Mouse (Mus musculus) stomach, embryonic 16.5 days (tissue): ENCODE results near the gene 1110032A03Rik. TPM values are rescaled to one million over a fixed set of nuclear protein-coding genes. Genes with fewer than 3 reads are reported as not detected.

ENCODE experiments used
- ATAC-seq: fragments of 200-750 bp; cut with Nextera tagmentation; 2 replicates; pipeline ENCODE4 v1.8.0; 2017; ENCODE audit warnings: moderate number of reproducible peaks, moderate TSS enrichment; ENCODE audit not compliant: insufficient read depth, low FRiP score
- H3K27ac ChIP-seq: fragments of 300-500 bp; sonication (generic); 2 replicates; pipeline ENCODE4 v1.5.1; 2014; ENCODE audit warnings: low read length
- H3K27me3 ChIP-seq: fragments of 300-500 bp; sonication (generic); 2 replicates; pipeline ENCODE4 v1.6.1; 2014; ENCODE audit warnings: low read length, control low read depth, mixed read lengths; ENCODE audit not compliant: control insufficient read depth, insufficient read depth
- H3K36me3 ChIP-seq: fragments of 300-500 bp; sonication (generic); 2 replicates; pipeline ENCODE4 v1.6.1; 2014; ENCODE audit warnings: low read length; ENCODE audit not compliant: control insufficient read depth, insufficient read depth
- H3K4me1 ChIP-seq: fragments of 300-500 bp; sonication (generic); 2 replicates; pipeline ENCODE4 v1.6.1; 2014; ENCODE audit warnings: low read length, control low read depth, mixed read lengths; ENCODE audit not compliant: control insufficient read depth, insufficient read depth
- H3K4me2 ChIP-seq: fragments of 300-500 bp; sonication (generic); 2 replicates; pipeline ENCODE4 v1.6.1; 2014; ENCODE audit warnings: low read depth, low read length, mixed read lengths
- H3K4me3 ChIP-seq: fragments of 300-500 bp; sonication (generic); replicated peaks from 2 replicates; pipeline ENCODE4 v1.5.1; 2014; ENCODE audit warnings: mild to moderate bottlenecking, low read length
- H3K9ac ChIP-seq: fragments of 300-500 bp; sonication (generic); 2 replicates; pipeline ENCODE4 v1.6.1; 2014; ENCODE audit warnings: low read length
- H3K9me3 ChIP-seq: fragments of 300-500 bp; sonication (generic); replicated peaks from 2 replicates; pipeline ENCODE4 v1.6.1; 2016; ENCODE audit warnings: low read length, control low read depth; ENCODE audit not compliant: control insufficient read depth
- WGBS: fragments of 180-500 bp; shearing (Covaris S2); extraction: QIAGEN DNeasy Blood & Tissue Kit; methylation state at CpG from one replicate; pipeline ENCODE4 v1.1.7; 2014; 5-methylcytosine and 5-hydroxymethylcytosine counted together
- polyA plus RNA-seq: library from polyadenylated mRNA; unstranded; fragments of >200 nt; fragmentation: Nextera tagmentation; extraction: Ambion mirVana; gene quantifications from 2 replicates; pipeline ENCODE4 v1.2.1, GENCODE M21; 2015

1110032A03Rik gene
- polyA plus RNA-seq, 1 experiment from 2014 or later = 28.5 TPM

GRCm38 (mm10) chr9:50811746-50812145 lies 36.4 kb upstream of the 1110032A03Rik start:
- Histone ChIP-seq H3K27ac (no peak overlapping the region), H3K4me3 (no peak overlapping the region), H3K9me3 (no peaks in the 10 kb centered on the region), H3K4me2 (no peak overlapping the region), H3K36me3 (peaks cover 18% of the 10 kb centered on the region), H3K27me3 (no peaks in the 10 kb centered on the region), H3K4me1 (no peaks in the 10 kb centered on the region), H3K9ac (no peak overlapping the region)
- WGBS = 69% methylated on average over 2 of the region's 2 CpGs
- no peak for ATAC-seq

- no peak overlapping the region for H3K27ac ChIP-seq
- H3K36me3 ChIP-seq = peaks cover 16% of the 10 kb centered on the region
- WGBS = 93% methylated on average over 7 of the region's 7 CpGs
- no peaks in the 10 kb centered on the region for H3K4me1 ChIP-seq
- H3K4me2 ChIP-seq = no peak overlapping the region
- no peak overlapping the region for H3K4me3 ChIP-seq
- H3K9me3 ChIP-seq = no peaks in the 10 kb centered on the region
- no peak overlapping the region for H3K9ac ChIP-seq
- no peak for ATAC-seq
- H3K27me3 ChIP-seq = no peaks in the 10 kb centered on the region
Observed at GRCm38 (mm10) chr9:50811187-50811586, 35.9 kb upstream of the 1110032A03Rik start.

- no peaks in the 10 kb centered on the region for H3K4me1 ChIP-seq
- 93% methylated on average over 13 of the region's 13 CpGs for WGBS
- no peak for ATAC-seq
- peaks cover 17% of the 10 kb centered on the region for H3K36me3 ChIP-seq
- no peak overlapping the region for H3K27ac ChIP-seq
- no peak overlapping the region for H3K9ac ChIP-seq
- H3K4me3 ChIP-seq = no peak overlapping the region
- H3K27me3 ChIP-seq = no peaks in the 10 kb centered on the region
- no peaks in the 10 kb centered on the region for H3K9me3 ChIP-seq
- H3K4me2 ChIP-seq = no peak overlapping the region
Observed at GRCm38 (mm10) chr9:50809146-50809545, 33.8 kb upstream of the 1110032A03Rik start.

- peaks cover 10% of the 10 kb centered on the region for H3K36me3 ChIP-seq
- ATAC-seq = no peak
- H3K4me1 ChIP-seq = no peaks in the 10 kb centered on the region
- 89% methylated on average over 6 of the region's 6 CpGs for WGBS
- H3K4me3 ChIP-seq = no peak overlapping the region
- H3K9ac ChIP-seq = no peak overlapping the region
- H3K4me2 ChIP-seq = no peak overlapping the region
- no peaks in the 10 kb centered on the region for H3K27me3 ChIP-seq
- no peak overlapping the region for H3K27ac ChIP-seq
- H3K9me3 ChIP-seq = no peaks in the 10 kb centered on the region
Observed at GRCm38 (mm10) chr9:50808471-50808870, 33.2 kb upstream of the 1110032A03Rik start.

- no peak overlapping the region for H3K9ac ChIP-seq
- H3K9me3 ChIP-seq = no peaks in the 10 kb centered on the region
- peak; percentile 56; the same call in 1 of the 2 replicates for ATAC-seq
- WGBS = 80% methylated on average over 7 of the region's 7 CpGs
- H3K4me2 ChIP-seq = no peak overlapping the region
- no peaks in the 10 kb centered on the region for H3K27me3 ChIP-seq
- no peak overlapping the region for H3K27ac ChIP-seq
- H3K36me3 ChIP-seq = peaks cover 6% of the 10 kb centered on the region; the same call in 1 of the 2 replicates
- H3K4me3 ChIP-seq = no peak overlapping the region
- no peaks in the 10 kb centered on the region for H3K4me1 ChIP-seq
Observed at GRCm38 (mm10) chr9:50803055-50803671, 27.8 kb upstream of the 1110032A03Rik start.

- Histone ChIP-seq H3K4me3 (no peak overlapping the region), H3K36me3 (peaks cover 4% of the 10 kb centered on the region), H3K27ac (no peak overlapping the region), H3K4me2 (no peak overlapping the region), H3K27me3 (no peaks in the 10 kb centered on the region), H3K9ac (no peak overlapping the region), H3K4me1 (no peaks in the 10 kb centered on the region), H3K9me3 (no peaks in the 10 kb centered on the region)
- WGBS = 58% methylated on average over 2 of the region's 2 CpGs
- no peak for ATAC-seq
Observed at GRCm38 (mm10) chr9:50800985-50801384, 25.7 kb upstream of the 1110032A03Rik start.

GRCm38 (mm10) chr9:50798368-50798767 lies 23.0 kb upstream of the 1110032A03Rik start:
- no peaks in the 10 kb centered on the region for H3K4me1 ChIP-seq
- H3K36me3 ChIP-seq = peaks cover 3% of the 10 kb centered on the region
- H3K27ac ChIP-seq = no peak overlapping the region
- no peak overlapping the region for H3K9ac ChIP-seq
- H3K9me3 ChIP-seq = no peaks in the 10 kb centered on the region
- no peak for ATAC-seq
- no peak overlapping the region for H3K4me2 ChIP-seq
- H3K27me3 ChIP-seq = no peaks in the 10 kb centered on the region
- no peak overlapping the region for H3K4me3 ChIP-seq
- 83% methylated on average over 5 of the region's 5 CpGs for WGBS

- H3K36me3 ChIP-seq = peaks cover 3% of the 10 kb centered on the region
- no peak overlapping the region for H3K4me2 ChIP-seq
- H3K9me3 ChIP-seq = no peaks in the 10 kb centered on the region
- H3K4me3 ChIP-seq = no peak overlapping the region
- H3K9ac ChIP-seq = no peak overlapping the region
- WGBS = 91% methylated on average over 7 of the region's 7 CpGs
- no peak overlapping the region for H3K27ac ChIP-seq
- H3K27me3 ChIP-seq = no peaks in the 10 kb centered on the region
- H3K4me1 ChIP-seq = no peaks in the 10 kb centered on the region
- ATAC-seq = no peak
Observed at GRCm38 (mm10) chr9:50797641-50798040, 22.3 kb upstream of the 1110032A03Rik start.

GRCm38 (mm10) chr9:50796776-50797175 lies 21.5 kb upstream of the 1110032A03Rik start:
- no peak overlapping the region for H3K4me2 ChIP-seq
- WGBS = 87% methylated on average over 8 of the region's 8 CpGs
- H3K4me3 ChIP-seq = no peak overlapping the region
- ATAC-seq = no peak
- H3K27me3 ChIP-seq = no peaks in the 10 kb centered on the region
- no peaks in the 10 kb centered on the region; the same call in none of the 2 replicates for H3K36me3 ChIP-seq
- H3K27ac ChIP-seq = no peak overlapping the region
- no peak overlapping the region for H3K9ac ChIP-seq
- no peaks in the 10 kb centered on the region for H3K9me3 ChIP-seq
- H3K4me1 ChIP-seq = no peaks in the 10 kb centered on the region
